Mouse (Mus musculus) embryonic facial prominence, embryonic 14.5 days (tissue): ENCODE measurements at regions not wholly inside any gene's neighbourhood (a gene's known extent, or its start where the extent isn't known, plus 50 kb on each side); places are given as distances from the start of the nearest gene placed in this dataset.

Experiments used
- ATAC-seq: fragments of 200-750 bp; cut with Nextera tagmentation; 2 replicates; pipeline ENCODE4 v1.8.0; 2017; ENCODE audit warnings: low read depth, moderate number of reproducible peaks, moderate TSS enrichment
- DNase-seq: peaks from one replicate; pipeline ENCODE4 v3.0.0-alpha.2; 2015; ENCODE audit warnings: low spot score
- H3K27ac ChIP-seq: fragments of 300-500 bp; sonication (generic); replicated peaks from 2 replicates; pipeline ENCODE4 v1.5.1; 2014; ENCODE audit warnings: low read depth, mild to moderate bottlenecking, low read length, moderate library complexity
- H3K27me3 ChIP-seq: fragments of 300-500 bp; sonication (generic); replicated peaks from 2 replicates; pipeline ENCODE4 v1.6.1; 2014; ENCODE audit warnings: low read length; ENCODE audit not compliant: control insufficient read depth, insufficient read depth
- H3K36me3 ChIP-seq: fragments of 300-500 bp; sonication (generic); 2 replicates; pipeline ENCODE4 v1.6.1; 2014; ENCODE audit warnings: low read length, mixed read lengths; ENCODE audit not compliant: control insufficient read depth, insufficient read depth
- H3K4me1 ChIP-seq: fragments of 300-500 bp; sonication (generic); 2 replicates; pipeline ENCODE4 v1.6.1; 2014; ENCODE audit warnings: antibody characterized with exemption, low read length; ENCODE audit not compliant: control insufficient read depth, insufficient read depth
- H3K4me2 ChIP-seq: fragments of 300-500 bp; sonication (generic); 2 replicates; pipeline ENCODE4 v1.6.1; 2014; ENCODE audit warnings: low read depth, mild to moderate bottlenecking, low read length, moderate library complexity, mixed read lengths
- H3K4me3 ChIP-seq: fragments of 300-500 bp; sonication (generic); 2 replicates; pipeline ENCODE4 v1.5.1; 2014; ENCODE audit warnings: low read depth, mild to moderate bottlenecking, low read length
- H3K9ac ChIP-seq: fragments of 300-500 bp; sonication (generic); 2 replicates; pipeline ENCODE4 v1.6.1; 2014; ENCODE audit warnings: low read depth, mild to moderate bottlenecking, low read length, moderate library complexity, mixed read lengths
- H3K9me3 ChIP-seq: fragments of 300-500 bp; sonication (generic); 2 replicates; pipeline ENCODE4 v1.6.1; 2016; ENCODE audit warnings: low read length; ENCODE audit not compliant: control insufficient read depth
- WGBS: fragments of 180-500 bp; shearing (Covaris S2); extraction: QIAGEN DNeasy Blood & Tissue Kit; methylation state at CpG from one replicate; pipeline ENCODE4 v1.1.7; 2014; 5-methylcytosine and 5-hydroxymethylcytosine counted together

- no peak overlapping the region for H3K9ac ChIP-seq
- H3K4me3 ChIP-seq, result no peak overlapping the region
- H3K36me3 ChIP-seq, result no peaks in the 10 kb centered on the region
- no peaks in the 10 kb centered on the region for H3K27me3 ChIP-seq
- H3K9me3 ChIP-seq, result no peaks in the 10 kb centered on the region
- no peak overlapping the region for H3K27ac ChIP-seq
- no peak overlapping the region for H3K4me2 ChIP-seq
- DNase-seq (no peak), ATAC-seq (no peak)
- WGBS, result 71% methylated on average over 3 of the region's 4 CpGs
- peaks cover 15% of the 10 kb centered on the region for H3K4me1 ChIP-seq
Observed at GRCm38 (mm10) chr12:107762140-107762539, 241.3 kb downstream of the Bcl11b start.

GRCm38 (mm10) chr12:107769801-107770515 is 233.4 kb downstream of the Bcl11b start:
- Histone ChIP-seq H3K27ac (no peak overlapping the region), H3K4me2 (no peak overlapping the region), H3K9ac (no peak overlapping the region), H3K9me3 (no peaks in the 10 kb centered on the region), H3K4me3 (no peak overlapping the region), H3K4me1 (no peaks in the 10 kb centered on the region), H3K27me3 (no peaks in the 10 kb centered on the region), H3K36me3 (no peaks in the 10 kb centered on the region)
- 66% methylated on average over 13 of the region's 13 CpGs for WGBS
- no peak for ATAC-seq
- DNase-seq, result no peak

DNA sequence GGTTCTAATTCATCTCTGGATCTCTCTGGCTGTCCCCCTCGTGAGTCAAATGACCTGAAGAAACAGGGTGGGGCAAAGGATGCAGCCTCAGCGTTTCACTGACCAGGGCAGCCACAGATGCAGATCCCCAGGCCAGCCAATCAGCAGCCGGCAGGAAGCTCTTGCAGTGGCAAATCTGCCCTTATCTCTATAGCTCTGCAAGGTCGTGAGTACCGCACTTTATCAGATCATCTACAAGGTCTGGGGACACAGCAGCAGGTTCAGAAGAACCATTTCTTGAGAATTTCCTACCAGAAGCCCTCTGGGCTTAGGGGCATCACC is 232.9 kb downstream of the Bcl11b start:
- H3K9ac ChIP-seq, result no peak overlapping the region
- no peak for ATAC-seq
- no peaks in the 10 kb centered on the region for H3K4me1 ChIP-seq
- H3K4me3 ChIP-seq, result no peak overlapping the region
- H3K36me3 ChIP-seq, result no peaks in the 10 kb centered on the region
- no peak overlapping the region for H3K27ac ChIP-seq
- H3K4me2 ChIP-seq, result no peak overlapping the region
- H3K9me3 ChIP-seq, result no peaks in the 10 kb centered on the region
- DNase-seq, result no peak
- WGBS, result 35% methylated on average over 5 of the region's 5 CpGs
- H3K27me3 ChIP-seq, result no peaks in the 10 kb centered on the region

DNA sequence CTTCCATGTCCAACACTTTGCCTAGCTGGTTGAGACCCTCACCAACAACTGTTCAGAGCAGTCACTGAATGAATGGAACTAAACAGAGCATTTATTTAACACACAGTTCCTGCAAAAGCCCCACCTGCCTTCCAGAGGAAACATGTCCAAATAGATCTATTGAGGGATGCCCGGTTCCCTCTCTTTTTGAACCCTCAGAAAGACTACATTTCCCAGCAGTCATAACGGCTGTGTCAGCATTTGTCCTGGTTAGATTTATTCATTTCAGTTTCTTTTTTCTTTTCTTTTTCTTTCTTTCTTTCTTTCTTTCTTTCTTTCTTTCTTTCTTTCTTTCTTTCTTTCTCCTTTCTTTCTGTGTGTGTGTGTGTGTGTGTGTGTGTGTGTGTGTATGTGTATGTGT is 232.1 kb downstream of the Bcl11b start:
- Histone ChIP-seq H3K4me1 (no peaks in the 10 kb centered on the region), H3K4me2 (no peak overlapping the region), H3K27me3 (no peaks in the 10 kb centered on the region), H3K4me3 (no peak overlapping the region), H3K27ac (no peak overlapping the region), H3K9ac (no peak overlapping the region), H3K9me3 (no peaks in the 10 kb centered on the region), H3K36me3 (no peaks in the 10 kb centered on the region)
- ATAC-seq, result no peak
- WGBS, result 77% methylated on average over 2 of the region's 2 CpGs
- DNase-seq, result no peak

GRCm38 (mm10) chr12:107771809-107772208 is 231.6 kb downstream of the Bcl11b start:
- Histone ChIP-seq H3K27me3 (no peaks in the 10 kb centered on the region), H3K9me3 (no peaks in the 10 kb centered on the region), H3K4me3 (no peak overlapping the region), H3K4me1 (no peaks in the 10 kb centered on the region), H3K9ac (no peak overlapping the region), H3K4me2 (no peak overlapping the region), H3K36me3 (no peaks in the 10 kb centered on the region), H3K27ac (no peak overlapping the region)
- ATAC-seq (no peak), DNase-seq (no peak)
- 59% methylated on average over 3 of the region's 3 CpGs for WGBS

GRCm38 (mm10) chr12:107778046-107778445 is 225.4 kb downstream of the Bcl11b start:
- H3K4me2 ChIP-seq, result no peak overlapping the region
- no peak overlapping the region for H3K27ac ChIP-seq
- H3K4me3 ChIP-seq, result no peak overlapping the region
- H3K36me3 ChIP-seq, result no peaks in the 10 kb centered on the region
- ATAC-seq, result no peak
- H3K27me3 ChIP-seq, result no peaks in the 10 kb centered on the region
- H3K4me1 ChIP-seq, result no peaks in the 10 kb centered on the region
- no peak for DNase-seq
- 51% methylated on average over 9 of the region's 9 CpGs for WGBS
- H3K9me3 ChIP-seq, result no peaks in the 10 kb centered on the region
- H3K9ac ChIP-seq, result no peak overlapping the region

DNA sequence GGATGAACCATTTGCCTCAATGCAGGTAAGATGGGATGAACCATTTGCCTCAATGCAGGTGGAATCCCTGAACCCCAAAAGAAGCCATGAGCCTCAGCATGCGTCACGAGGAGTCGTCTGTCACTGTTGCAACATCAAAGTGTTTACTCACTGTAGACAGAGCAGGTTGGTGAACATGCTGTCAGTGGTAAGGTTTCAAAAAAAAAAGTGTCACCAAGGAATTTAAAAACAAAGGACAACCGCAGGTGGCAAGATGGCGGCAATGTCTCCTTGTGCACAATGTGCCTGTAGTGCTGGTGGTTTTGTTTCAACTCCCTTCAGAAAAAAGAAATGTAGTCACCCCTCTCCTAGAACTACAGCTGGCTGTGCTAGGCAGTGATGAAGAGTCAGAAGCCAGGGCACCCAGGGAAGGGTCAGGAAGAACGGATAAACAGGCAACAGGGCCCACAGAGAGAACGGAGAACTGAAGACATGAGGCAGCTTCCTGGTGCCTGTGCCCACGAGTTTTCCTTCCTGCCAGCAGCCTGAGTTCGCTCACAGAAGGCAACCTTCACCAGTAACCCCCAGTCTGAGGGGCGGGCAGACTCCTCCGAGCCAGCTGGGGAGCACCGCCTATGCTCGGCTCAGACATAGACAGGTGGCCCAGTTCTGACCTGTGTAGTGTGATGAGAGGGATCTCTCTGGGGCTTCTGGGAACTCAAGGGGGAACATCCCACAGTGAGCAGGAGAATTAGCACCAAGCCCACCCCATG is 223.9 kb downstream of the Bcl11b start:
- WGBS, result 79% methylated on average over 13 of the region's 13 CpGs
- Histone ChIP-seq H3K36me3 (no peaks in the 10 kb centered on the region), H3K4me2 (no peak overlapping the region), H3K9me3 (no peaks in the 10 kb centered on the region), H3K9ac (no peak overlapping the region), H3K27me3 (no peaks in the 10 kb centered on the region), H3K4me3 (no peak overlapping the region), H3K4me1 (no peaks in the 10 kb centered on the region), H3K27ac (no peak overlapping the region)
- DNase-seq (no peak), ATAC-seq (no peak)

DNA sequence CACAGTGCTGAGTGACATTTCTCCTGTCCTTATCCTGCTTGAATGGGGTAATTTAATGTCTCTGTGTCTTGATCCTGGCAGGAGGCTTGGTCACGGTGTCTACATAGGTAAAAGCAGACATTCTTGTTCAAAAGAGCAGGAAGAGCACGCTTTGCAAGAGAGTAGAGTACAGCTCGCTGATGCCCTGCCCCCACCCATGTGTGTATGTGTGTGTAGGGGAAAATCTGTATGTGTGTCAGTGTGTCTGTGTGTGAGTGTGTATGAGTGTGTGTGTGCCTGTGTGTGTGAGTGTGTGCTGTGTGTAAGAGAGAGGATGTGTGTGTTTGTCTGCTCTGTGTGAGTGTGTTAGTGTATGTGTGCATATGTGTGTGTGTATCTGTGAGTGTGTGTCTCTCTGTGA is 221.3 kb downstream of the Bcl11b start:
- DNase-seq (peak; percentile 28), ATAC-seq (no peak; the same call in 1 of the 2 replicates)
- no peak overlapping the region for H3K9ac ChIP-seq
- H3K4me2 ChIP-seq, result no peak overlapping the region
- H3K36me3 ChIP-seq, result no peaks in the 10 kb centered on the region
- H3K27ac ChIP-seq, result no peak overlapping the region
- no peaks in the 10 kb centered on the region for H3K4me1 ChIP-seq
- WGBS, result 52% methylated on average over 3 of the region's 3 CpGs
- H3K27me3 ChIP-seq, result no peaks in the 10 kb centered on the region
- H3K4me3 ChIP-seq, result no peak overlapping the region
- no peaks in the 10 kb centered on the region for H3K9me3 ChIP-seq

DNA sequence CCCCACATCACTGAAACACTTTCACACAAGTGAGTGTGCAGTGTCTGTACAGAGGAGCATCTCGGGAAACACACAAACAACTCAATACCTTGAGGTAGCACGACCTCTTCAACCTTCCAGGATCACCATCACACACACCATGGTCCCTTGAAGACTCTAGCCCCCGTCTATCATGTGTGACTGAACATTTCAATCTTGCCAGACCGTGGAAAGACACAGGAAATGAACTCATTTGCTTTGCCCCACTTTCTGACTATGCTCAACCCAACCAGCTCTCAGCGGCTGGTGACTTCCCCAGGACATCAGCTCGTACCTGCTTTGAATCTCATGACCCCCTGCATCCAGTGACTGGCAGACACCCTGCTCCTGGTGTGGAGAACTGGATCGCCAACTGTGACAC is 219.6 kb downstream of the Bcl11b start:
- WGBS, result 76% methylated on average over 7 of the region's 7 CpGs
- no peaks in the 10 kb centered on the region for H3K27me3 ChIP-seq
- no peaks in the 10 kb centered on the region for H3K4me1 ChIP-seq
- H3K9ac ChIP-seq, result no peak overlapping the region
- H3K36me3 ChIP-seq, result no peaks in the 10 kb centered on the region
- no peak for ATAC-seq
- DNase-seq, result no peak
- H3K4me3 ChIP-seq, result no peak overlapping the region
- no peak overlapping the region for H3K27ac ChIP-seq
- H3K4me2 ChIP-seq, result no peak overlapping the region
- no peaks in the 10 kb centered on the region for H3K9me3 ChIP-seq
